19 mouse cellular contexts compared by ENCODE assay signal in the genomic region with DNA sequence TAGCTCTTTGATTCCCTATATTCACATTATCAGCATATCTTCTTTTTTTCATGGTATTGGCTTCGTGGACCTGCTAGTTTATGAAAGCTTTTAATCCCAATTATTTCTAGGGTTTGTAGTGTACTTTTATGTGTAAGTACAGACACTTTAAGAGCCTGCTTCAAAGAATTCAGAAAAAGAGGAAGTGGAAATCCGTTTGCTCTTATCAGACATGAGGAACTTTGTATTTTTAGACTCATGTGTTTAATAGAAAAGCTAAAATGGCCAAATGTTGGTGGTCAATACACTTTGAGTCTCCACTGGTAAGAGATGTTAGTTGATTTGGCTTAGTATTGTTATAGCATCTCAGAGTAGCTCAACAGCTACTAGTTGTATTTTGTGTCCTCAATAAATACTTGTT.
"Had no signal": no experiment of that assay in that cellular context is flagged by ENCODE, and none has a peak within 500 bp of the region (broad histone marks: within the 10 kb centered on the region; RNA-seq: fewer than 3 reads in every experiment).

No protein-coding gene starts in this region.

- H3K4me2 ChIP-seq: lung, embryonic 14.5 days; midbrain, embryonic 11.5 days; midbrain, embryonic 13.5 days; midbrain, embryonic 15.5 days; neural tube, embryonic 13.5 days; neural tube, embryonic 15.5 days; stomach, embryonic 15.5 days had no signal

- H3K27me3 ChIP-seq: megakaryocyte, embryonic 14.5 days; midbrain, embryonic 13.5 days; midbrain, embryonic 15.5 days; neural tube, embryonic 13.5 days; neural tube, embryonic 15.5 days; stomach, embryonic 15.5 days had no signal

- H3K4me1 ChIP-seq: midbrain, embryonic 13.5 days; midbrain, embryonic 15.5 days; neural tube, embryonic 13.5 days; neural tube, embryonic 15.5 days; stomach, embryonic 15.5 days had no signal

- H3K4me3 ChIP-seq: megakaryocyte, embryonic 14.5 days; midbrain, embryonic 13.5 days; midbrain, embryonic 15.5 days; myocyte; neural tube, embryonic 13.5 days; neural tube, embryonic 15.5 days; stomach, embryonic 15.5 days had no signal

- ATAC-seq: midbrain, embryonic 13.5 days; midbrain, embryonic 15.5 days had no signal

- H3K36me3 ChIP-seq: midbrain, embryonic 13.5 days; midbrain, embryonic 15.5 days; neural tube, embryonic 13.5 days; neural tube, embryonic 15.5 days; stomach, embryonic 15.5 days had no signal

- DNase-seq: lung, adult 18-20 months; lung, embryonic 14.5 days; lung, postnatal 10 days; lung, postnatal 4 days; retina, postnatal 1 day; right cerebral cortex, adult 18-20 months; right cerebral cortex, postnatal 14 days; thymus, adult 2 months; thymus, postnatal 25 days; thymus, postnatal 4 days had no signal

- H3K9me3 ChIP-seq: megakaryocyte, embryonic 14.5 days; midbrain, embryonic 13.5 days; midbrain, embryonic 15.5 days; neural tube, embryonic 13.5 days; neural tube, embryonic 15.5 days; stomach, embryonic 15.5 days had no signal

- H3K9ac ChIP-seq: lung, embryonic 14.5 days; midbrain, embryonic 13.5 days; midbrain, embryonic 15.5 days; neural tube, embryonic 13.5 days; neural tube, embryonic 15.5 days; stomach, embryonic 15.5 days had no signal

- H3K27ac ChIP-seq: midbrain, embryonic 13.5 days; midbrain, embryonic 15.5 days; neural tube, embryonic 13.5 days; neural tube, embryonic 15.5 days; stomach, embryonic 15.5 days; stomach, postnatal 0 days had no signal
